Mouse (Mus musculus): ENCODE data around the gene Ugt1a1.
A peak's percentile ranks its signal among the peaks of the same experiment; 100 is the strongest.
"Not testable (repeated sequence)": the region's sequence is repeated elsewhere in the genome, so short reads cannot be mapped to it uniquely, and the experiment has no call there.

Gene Ugt1a1

GRCm38 (mm10) chr1:88211812-88212211 is at the start of gene Ugt1a1:
Gene Ugt1a1, plus strand, starts transcription at chr1:88211959.
- peak in 1 of 2 experiments; percentile 26 for DNase-seq (ENCODE audit: low spot score in 2 of 2)

- DNase-seq (ENCODE audit: low spot score in 2 of 2): no peak
Measured at GRCm38 (mm10) chr1:88165711-88166110, 46.0 kb upstream of the Ugt1a1 start, which contains the start of gene Ugt1a5. Gene Ugt1a5, plus strand, starts transcription at chr1:88166012.

GRCm38 (mm10) chr1:88172190-88172589 is 39.6 kb upstream of the Ugt1a1 start:
- not testable (repeated sequence) for DNase-seq (ENCODE audit: low spot score in 2 of 2)

DNA sequence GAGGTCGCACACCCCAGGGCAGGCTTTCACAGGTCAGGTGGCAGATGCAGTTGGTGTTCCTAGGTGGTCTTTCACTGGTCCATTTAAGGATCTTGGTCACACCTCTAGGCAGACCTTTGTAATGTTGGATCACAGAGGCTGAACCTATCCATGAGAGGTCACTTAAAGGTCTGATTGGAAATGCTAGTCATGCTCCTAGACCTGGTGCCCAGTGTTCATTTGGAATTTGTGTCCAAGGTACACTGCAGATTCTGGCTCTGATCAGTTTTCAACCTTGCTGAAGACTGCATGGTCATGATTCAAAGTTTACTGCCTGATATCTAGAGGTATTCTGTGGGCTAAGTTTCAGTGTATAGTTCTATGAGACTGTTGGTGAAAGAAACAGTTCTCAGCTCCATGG is 32.1 kb upstream of the Ugt1a1 start:
- no peak for DNase-seq (ENCODE audit: low spot score in 2 of 2)

GRCm38 (mm10) chr1:88186325-88186935 is 25.3 kb upstream of the Ugt1a1 start:
- DNase-seq (ENCODE audit: low spot score in 2 of 2): no peak

GRCm38 (mm10) chr1:88192136-88192535 is 19.6 kb upstream of the Ugt1a1 start:
- no peak for DNase-seq (ENCODE audit: low spot score in 2 of 2)

DNA sequence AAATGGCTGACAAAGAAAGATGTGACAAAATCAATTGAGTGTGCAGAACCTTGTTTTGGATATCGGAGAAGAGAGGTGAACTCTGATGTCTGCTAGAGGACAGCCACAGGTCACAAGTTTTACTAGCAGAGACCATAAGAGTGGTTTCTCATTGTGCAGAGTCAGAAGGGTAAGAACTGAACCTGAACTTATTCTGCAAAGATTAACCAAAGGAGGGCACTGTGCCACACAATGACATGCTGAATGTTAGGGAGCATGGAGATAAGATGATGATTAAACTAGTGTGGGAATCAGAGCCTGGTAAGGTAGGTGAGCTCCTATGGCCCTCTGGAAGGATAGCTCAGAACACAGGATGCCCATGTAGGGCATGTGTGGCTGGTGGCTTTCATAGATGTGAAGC is 16.1 kb upstream of the Ugt1a1 start:
- no peak for DNase-seq (ENCODE audit: low spot score in 2 of 2)

DNA sequence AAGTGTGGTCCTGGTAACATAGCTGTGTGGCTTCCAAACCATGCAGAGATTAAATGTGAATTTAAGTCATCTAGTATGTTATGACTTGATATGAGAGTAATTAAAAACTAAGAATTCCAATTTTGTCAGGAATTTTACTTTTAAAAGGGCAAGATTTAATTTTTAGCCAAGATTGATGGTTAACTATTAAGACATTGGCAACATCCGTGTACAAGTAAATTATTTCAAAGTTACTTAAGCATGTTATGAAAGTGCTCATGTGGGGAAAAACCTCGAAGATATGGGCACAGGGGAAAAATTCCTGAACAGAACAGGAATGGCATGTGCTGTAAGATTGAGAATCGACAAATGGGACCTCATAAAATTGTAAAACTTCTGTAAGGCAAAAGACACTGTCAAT is 14.3 kb upstream of the Ugt1a1 start:
- no peak for DNase-seq (ENCODE audit: low spot score in 2 of 2)

- no peak for DNase-seq (ENCODE audit: low spot score in 2 of 2)
Measured at GRCm38 (mm10) chr1:88199996-88200395, 11.8 kb upstream of the Ugt1a1 start.

DNA sequence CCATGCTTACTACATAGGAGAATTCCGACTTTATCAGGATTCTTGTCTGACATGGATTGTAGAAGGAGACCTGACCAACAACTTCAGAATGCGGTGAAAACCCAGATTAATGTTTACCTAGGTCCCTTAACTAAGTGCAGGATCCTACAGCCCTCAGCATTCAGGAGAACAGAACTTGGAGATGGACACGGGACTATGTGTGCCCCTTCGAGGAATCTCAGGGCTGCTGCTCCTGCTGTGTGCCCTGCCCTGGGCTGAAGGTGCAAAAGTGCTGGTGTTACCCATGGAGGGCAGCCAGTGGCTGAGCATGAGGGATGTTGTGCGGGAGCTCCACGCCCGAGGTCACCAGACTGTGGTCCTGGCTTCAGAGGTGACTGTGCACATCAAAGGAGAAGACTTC is 11.3 kb upstream of the Ugt1a1 start, which contains the start of gene Ugt1a2:
Gene Ugt1a2, plus strand, starts transcription at position 146 of the 400 bp plus-strand sequence.
- DNase-seq (ENCODE audit: low spot score in 2 of 2): no peak

DNA sequence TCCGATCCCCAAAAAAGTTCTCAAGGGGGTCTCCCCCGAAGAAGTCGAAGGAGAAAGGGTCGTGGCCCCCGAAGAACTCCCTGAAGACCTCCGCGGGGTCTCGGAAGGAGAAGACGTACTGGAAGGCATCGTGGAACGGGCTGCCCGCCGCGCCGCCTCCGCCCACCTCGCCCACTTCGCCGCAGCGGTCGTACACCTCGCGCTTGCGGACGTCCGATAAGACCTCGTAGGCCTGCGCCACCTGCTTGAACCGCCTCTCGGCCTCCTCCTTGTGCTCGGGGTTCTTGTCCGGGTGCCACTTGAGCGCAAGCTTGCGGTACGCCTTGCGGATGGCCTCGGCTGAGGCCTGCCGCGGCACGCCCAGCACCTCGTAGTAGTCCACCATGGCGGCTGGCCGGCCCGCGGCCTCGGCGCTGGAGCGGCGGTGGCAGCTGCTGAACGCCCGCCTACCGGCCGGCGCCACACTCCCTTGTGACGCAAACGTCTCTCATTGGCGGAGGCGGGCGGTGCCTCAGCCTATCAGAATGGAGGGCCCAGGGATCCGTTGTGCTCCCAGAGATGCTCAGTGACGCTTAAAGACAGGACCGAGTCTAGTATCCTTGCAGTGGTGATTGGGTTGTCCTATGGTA is 6.4 kb upstream of the Ugt1a1 start, which contains the start of gene Dnajb3:
Gene Dnajb3, minus strand, starts transcription at position 489 of the 629 bp plus-strand sequence.
- peak; percentile 87 for DNase-seq (ENCODE audit: low spot score in 2 of 2)

- DNase-seq (ENCODE audit: low spot score in 2 of 2): peak in 1 of 2 experiments; percentile 29
Measured at GRCm38 (mm10) chr1:88206843-88207479, 4.8 kb upstream of the Ugt1a1 start.

DNA sequence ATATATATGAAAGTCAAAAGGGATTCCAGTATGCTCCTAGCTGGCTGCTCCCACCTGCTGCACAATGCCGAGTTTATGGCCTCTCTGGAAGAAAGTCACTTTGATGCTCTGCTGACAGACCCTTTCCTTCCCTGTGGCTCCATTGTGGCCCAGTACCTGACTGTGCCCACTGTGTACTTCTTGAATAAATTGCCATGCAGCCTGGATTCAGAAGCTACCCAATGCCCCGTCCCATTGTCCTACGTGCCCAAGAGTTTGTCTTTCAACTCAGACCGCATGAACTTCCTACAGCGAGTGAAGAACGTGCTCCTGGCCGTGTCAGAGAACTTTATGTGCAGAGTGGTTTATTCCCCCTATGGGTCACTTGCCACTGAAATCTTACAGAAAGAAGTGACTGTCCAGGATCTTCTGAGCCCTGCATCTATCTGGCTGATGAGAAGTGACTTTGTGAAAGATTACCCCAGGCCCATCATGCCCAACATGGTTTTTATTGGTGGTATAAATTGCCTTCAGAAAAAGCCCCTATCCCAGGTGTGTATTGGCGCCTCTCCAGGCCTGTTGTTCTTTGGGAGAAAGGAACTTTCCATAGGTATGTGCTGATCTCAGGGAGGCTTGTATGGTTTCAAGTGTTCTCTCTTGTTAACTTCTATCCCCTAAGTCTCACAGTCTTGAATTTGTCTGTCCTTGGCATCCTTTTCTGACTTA is 734 bp downstream of the Ugt1a1 start:
- no peak for DNase-seq (ENCODE audit: low spot score in 2 of 2)

DNA sequence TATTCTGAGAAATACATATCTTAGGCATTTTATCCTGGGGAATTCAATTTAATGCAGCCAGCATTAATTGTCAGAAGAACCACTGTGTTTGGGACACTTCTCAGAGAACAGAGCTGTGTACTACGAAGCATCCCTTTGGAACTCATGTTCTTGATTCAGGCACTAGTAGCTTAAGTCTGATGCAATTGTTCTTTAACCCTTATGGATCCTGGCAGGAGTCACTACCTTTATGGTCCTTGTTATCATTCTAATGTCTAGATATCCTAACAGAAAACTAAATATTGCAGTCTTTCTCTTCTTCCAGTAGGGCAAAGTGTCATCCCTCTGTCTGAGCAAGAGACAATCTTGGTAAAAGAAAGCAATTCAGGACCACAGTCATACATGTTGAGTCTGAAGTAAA is 1.3 kb downstream of the Ugt1a1 start:
- DNase-seq (ENCODE audit: low spot score in 2 of 2): no peak

GRCm38 (mm10) chr1:88213766-88214461 is 2.2 kb downstream of the Ugt1a1 start:
- no peak for DNase-seq (ENCODE audit: low spot score in 2 of 2)

DNA sequence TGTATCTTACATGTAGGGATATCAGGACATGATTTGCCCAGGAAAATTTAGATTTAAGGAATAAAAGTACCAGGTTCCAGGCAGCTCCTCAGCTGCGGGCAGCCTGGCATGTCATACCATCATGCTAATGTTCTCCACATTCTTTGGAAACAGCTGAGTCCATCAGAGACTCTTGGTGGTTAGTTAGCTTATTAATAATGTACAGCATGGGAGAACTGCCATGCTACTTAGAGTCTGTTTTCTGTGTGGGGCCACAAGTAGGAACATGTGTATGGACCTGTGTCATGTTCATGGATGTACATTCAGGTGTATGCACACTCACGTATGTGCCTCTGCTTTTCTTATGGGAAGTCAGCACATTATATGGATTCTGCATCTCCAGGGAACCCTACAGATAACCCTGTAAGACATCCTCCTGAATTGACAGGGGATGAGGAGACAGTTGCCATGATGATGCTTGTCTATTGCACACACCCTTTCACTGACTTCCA is 2.7 kb downstream of the Ugt1a1 start:
- no peak for DNase-seq (ENCODE audit: low spot score in 2 of 2)

DNA sequence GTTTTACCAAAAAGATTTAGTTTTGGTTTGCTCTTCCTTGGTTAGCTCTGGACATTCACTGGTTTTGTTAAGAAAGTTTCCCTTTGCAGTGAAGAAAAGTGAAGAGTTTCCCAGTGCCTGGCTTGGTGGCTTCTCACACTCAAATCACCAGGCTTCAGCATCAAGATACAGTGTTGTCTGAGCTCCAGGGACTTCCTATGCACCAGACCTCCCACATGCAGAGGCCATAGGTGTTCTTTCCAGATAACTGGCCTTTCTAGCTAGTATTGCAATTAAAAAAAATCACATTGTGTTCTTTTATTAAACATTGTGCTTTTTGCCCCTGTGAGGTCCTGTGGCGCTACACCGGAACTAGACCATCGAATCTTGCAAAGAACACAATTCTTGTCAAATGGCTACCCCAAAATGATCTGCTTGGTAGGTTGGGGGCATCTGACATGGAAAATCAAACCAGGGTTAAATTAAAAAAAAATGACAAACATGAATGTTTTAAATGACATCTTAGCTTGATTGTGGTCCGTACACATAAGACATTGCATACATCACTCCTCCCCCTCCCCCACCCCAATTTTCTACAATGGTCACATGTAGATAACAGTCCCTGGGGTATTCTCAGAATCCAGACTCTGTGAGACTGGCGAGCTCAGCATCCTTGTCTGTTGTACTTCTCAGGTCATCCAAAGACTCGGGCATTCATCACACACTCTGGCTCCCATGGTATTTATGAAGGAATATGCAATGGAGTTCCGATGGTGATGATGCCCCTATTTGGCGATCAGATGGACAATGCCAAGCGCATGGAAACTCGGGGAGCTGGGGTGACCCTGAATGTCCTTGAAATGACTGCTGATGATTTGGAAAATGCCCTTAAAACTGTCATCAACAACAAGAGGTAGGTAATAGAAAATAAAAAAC is 4.0 kb downstream of the Ugt1a1 start:
- DNase-seq (ENCODE audit: low spot score in 2 of 2): no peak

DNA sequence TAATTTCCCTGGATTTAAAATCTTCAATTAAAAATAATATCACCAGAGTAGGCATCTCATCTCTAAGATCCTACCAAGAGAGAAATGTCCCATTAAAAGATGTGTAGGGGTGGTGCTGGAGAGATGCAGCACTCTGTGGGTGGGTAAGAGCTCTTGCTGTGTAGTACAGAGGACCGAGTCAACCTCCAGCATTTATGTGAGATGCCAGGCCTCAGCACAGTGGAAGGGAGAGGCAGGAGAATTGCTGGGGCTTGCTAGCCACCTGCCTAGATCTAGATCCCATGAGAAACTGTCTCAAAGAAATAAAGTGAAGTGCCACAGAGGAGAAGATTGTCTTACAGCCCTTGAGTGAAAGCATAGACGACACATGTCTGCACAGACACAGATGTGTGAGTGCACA is 4.8 kb downstream of the Ugt1a1 start:
- no peak for DNase-seq (ENCODE audit: low spot score in 2 of 2)

DNA sequence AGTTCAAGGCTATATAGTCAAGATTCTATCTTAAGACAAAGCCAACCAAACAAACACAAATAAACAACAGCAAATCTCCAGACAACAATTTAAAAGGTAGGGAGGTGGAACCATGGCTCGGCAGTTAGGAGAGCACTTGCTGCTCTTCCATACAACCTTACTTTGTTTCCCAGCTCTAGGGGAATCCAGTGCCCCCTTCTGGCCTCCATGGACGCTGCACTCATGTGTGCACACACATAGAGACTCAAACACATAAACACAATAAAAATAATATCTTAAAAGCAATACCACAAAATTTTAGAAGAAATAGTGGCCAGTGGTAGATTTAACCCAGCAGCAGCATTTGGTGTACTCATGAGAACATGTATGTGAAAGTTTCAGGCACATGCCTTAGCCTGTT is 5.4 kb downstream of the Ugt1a1 start:
- no peak for DNase-seq (ENCODE audit: low spot score in 2 of 2)

GRCm38 (mm10) chr1:88217576-88217975 is 5.8 kb downstream of the Ugt1a1 start:
- no peak for DNase-seq (ENCODE audit: low spot score in 2 of 2)

All from spleen, postnatal 10 days (tissue).